Mouse (Mus musculus): ENCODE results near the gene Pik3r2. TPM values are rescaled to one million over a fixed set of nuclear protein-coding genes. Genes with fewer than 3 reads are reported as not detected.
A peak's percentile ranks its signal among the peaks of the same experiment; 100 is the strongest.

Pik3r2 gene
- total RNA-seq, 1 experiment from 2014 or later = 15.0 TPM

DNA sequence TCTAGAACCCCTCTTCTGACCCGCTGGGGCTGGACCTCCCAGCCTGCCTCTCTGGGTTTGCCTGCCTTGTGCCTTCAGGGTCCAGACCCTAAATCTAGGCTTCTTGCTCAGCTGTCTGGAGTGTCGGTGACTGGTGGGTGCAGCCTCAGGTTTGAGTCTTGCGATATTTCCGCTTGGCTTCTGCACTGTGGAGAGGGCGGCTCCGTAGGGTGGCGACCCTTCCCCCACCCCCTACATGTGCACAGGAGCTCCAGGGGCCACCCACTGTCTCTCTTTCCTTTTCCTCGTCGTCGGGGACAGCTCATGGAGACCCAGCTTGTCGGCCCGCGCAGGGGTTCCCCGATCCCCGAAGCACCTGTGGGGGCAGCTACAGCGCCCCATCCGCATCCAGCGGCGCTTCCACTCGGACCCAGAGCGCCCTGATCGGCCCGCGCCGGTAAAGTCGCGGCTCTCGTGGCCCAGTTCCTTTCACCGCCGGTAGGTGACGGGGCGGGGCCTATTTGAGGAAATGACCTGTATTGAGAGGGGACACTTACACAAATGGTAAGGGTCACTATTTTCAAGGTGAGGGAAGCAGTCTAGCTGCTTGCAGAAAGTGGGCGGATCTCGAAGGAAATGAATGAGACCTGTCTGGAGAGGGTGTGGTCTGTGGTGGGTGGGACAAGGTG, 46.6 kb downstream of the Pik3r2 start:
- ATAC-seq (replicated peaks in 1 of 2; ENCODE audit: insufficient read depth in 1 of 2, low FRiP score in 2 of 2, low TSS enrichment in 1 of 2, low read depth in 1 of 2, poor library complexity in 2 of 2, severe bottlenecking in 2 of 2) = peak; percentile 66 to 82

DNA sequence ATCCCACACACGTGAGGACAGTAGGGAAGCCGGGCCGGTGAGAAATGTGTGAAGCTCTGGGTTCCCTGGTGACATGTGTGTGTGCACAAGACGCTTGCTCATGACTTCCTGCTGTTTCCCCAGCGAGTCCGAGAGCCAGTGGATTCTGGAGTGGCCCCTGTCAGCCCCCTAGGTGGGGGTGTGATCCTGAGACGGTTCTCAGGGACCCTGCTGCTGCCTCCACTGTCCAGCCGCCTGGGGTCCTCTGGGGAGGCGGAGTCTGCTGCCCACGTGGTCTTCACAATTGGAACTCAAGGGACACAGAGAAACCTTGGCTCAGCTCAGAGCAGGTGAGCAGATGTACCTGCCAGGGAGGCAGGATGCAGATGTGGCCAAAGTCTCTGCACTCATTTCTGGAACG, 49.8 kb downstream of the Pik3r2 start:
- no peak for ATAC-seq (replicated peaks in 1 of 2; ENCODE audit: insufficient read depth in 1 of 2, low FRiP score in 2 of 2, low TSS enrichment in 1 of 2, low read depth in 1 of 2, poor library complexity in 2 of 2, severe bottlenecking in 2 of 2)

- no peak for ATAC-seq (replicated peaks in 1 of 2; ENCODE audit: insufficient read depth in 1 of 2, low FRiP score in 2 of 2, low TSS enrichment in 1 of 2, low read depth in 1 of 2, poor library complexity in 2 of 2, severe bottlenecking in 2 of 2)
Measured at GRCm38 (mm10) chr8:70725792-70726447, 50.6 kb downstream of the Pik3r2 start.

- no peak for ATAC-seq (replicated peaks in 1 of 2; ENCODE audit: insufficient read depth in 1 of 2, low FRiP score in 2 of 2, low TSS enrichment in 1 of 2, low read depth in 1 of 2, poor library complexity in 2 of 2, severe bottlenecking in 2 of 2)
Measured at GRCm38 (mm10) chr8:70724216-70724615, 52.3 kb downstream of the Pik3r2 start.

- no peak for ATAC-seq (replicated peaks in 1 of 2; ENCODE audit: insufficient read depth in 1 of 2, low FRiP score in 2 of 2, low TSS enrichment in 1 of 2, low read depth in 1 of 2, poor library complexity in 2 of 2, severe bottlenecking in 2 of 2)
Measured at GRCm38 (mm10) chr8:70723486-70724210, 52.9 kb downstream of the Pik3r2 start, which contains the start of gene Pde4c. Gene Pde4c (plus strand): TSS chr8:70723720.

GRCm38 (mm10) chr8:70721601-70722000, 54.9 kb downstream of the Pik3r2 start:
- ATAC-seq (replicated peaks in 1 of 2; ENCODE audit: insufficient read depth in 1 of 2, low FRiP score in 2 of 2, low TSS enrichment in 1 of 2, low read depth in 1 of 2, poor library complexity in 2 of 2, severe bottlenecking in 2 of 2) = no peak

DNA sequence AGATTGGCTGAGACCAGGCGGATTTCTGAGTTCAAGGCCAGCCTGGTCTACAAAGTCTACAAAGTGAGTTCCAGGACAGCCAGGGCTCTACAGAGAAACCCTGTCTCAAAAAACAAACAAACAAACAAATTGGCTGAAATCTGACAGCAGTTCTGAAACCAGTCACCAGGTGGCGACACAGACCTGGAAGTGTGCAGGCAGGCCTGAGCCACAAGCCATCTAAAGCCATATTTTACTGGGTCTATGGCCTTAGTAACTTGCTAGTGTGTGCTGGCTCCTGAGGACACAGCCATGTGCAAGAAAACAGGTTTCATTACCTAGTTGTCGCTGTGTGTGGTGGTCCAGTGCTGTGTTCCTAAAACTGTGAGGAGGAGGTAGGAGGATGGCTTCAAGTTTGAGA, 55.8 kb downstream of the Pik3r2 start:
- ATAC-seq (replicated peaks in 1 of 2; ENCODE audit: insufficient read depth in 1 of 2, low FRiP score in 2 of 2, low TSS enrichment in 1 of 2, low read depth in 1 of 2, poor library complexity in 2 of 2, severe bottlenecking in 2 of 2) = peak in 1 of 2 experiments; percentile 64; a peak in 1 of 4 replicates

GRCm38 (mm10) chr8:70719796-70720270, 56.7 kb downstream of the Pik3r2 start:
- ATAC-seq (replicated peaks in 1 of 2; ENCODE audit: insufficient read depth in 1 of 2, low FRiP score in 2 of 2, low TSS enrichment in 1 of 2, low read depth in 1 of 2, poor library complexity in 2 of 2, severe bottlenecking in 2 of 2) = no peak

DNA sequence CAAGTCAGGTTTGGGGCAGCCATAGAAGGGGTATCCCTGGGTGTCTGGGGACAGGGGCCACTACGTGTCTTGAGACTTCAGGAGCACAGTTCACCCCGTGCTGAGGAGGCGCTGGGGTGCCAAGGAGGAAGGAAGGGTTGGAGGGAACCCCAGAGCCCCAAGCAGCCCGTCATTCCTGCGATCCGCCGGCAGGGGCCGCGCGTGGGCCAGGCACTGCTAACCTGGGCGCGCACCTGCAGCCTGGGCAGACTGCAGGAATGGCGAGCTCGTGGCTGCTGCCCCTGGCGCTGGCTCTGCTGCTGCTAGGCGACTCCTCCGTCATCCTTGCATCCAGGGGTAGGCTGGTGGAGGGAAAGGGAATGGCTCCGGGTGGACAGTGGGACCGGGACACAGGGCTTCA, 58.2 kb downstream of the Pik3r2 start, which contains the start of gene Gm3336:
Gene Gm3336 (plus strand): TSS at position 247 of the 400 bp plus-strand sequence.
- ATAC-seq (replicated peaks in 1 of 2; ENCODE audit: insufficient read depth in 1 of 2, low FRiP score in 2 of 2, low TSS enrichment in 1 of 2, low read depth in 1 of 2, poor library complexity in 2 of 2, severe bottlenecking in 2 of 2) = peak; percentile 76 to 82

Other genes starting within 250 kb of the Pik3r2 start
- gene Fkbp8, start 249.0 kb downstream of the Pik3r2 start, total RNA-seq (2017) = 112 and 114 TPM in 2 replicates
- 66.1 and 70.0 TPM in 2 replicates for gene Kxd1, start 248.8 kb downstream of the Pik3r2 start, total RNA-seq (2017)
- 9.2 and 14.3 TPM in 2 replicates for gene Ell, start 237.3 kb downstream of the Pik3r2 start, total RNA-seq (2017)
- 20.4 and 26.0 TPM in 2 replicates for gene Isyna1, start 182.3 kb downstream of the Pik3r2 start, total RNA-seq (2017)
- 24.8 and 88.6 TPM in 2 replicates for gene Ssbp4, start 167.8 kb downstream of the Pik3r2 start, total RNA-seq (2017)
- gene Lrrc25, start 160.6 kb downstream of the Pik3r2 start, total RNA-seq (2017) = 1.7 and 2.3 TPM in 2 replicates
- 1.7 TPM in 1 of 2 replicates, not detected in the other for gene Gdf15, start 144.3 kb downstream of the Pik3r2 start, total RNA-seq (2017)
- 5.5 and 8.2 TPM in 2 replicates for gene Pgpep1, start 116.3 kb downstream of the Pik3r2 start, total RNA-seq (2017)
- gene Lsm4, start 103.5 kb downstream of the Pik3r2 start, total RNA-seq (2017) = 156 and 163 TPM in 2 replicates
- gene Jund, start 77.8 kb downstream of the Pik3r2 start, total RNA-seq (2017) = 83.4 and 89.4 TPM in 2 replicates
- 0.25 and 0.44 TPM in 2 replicates for gene Iqcn, start 73.3 kb downstream of the Pik3r2 start, total RNA-seq (2017)
- gene Gm3336, start 58.2 kb downstream of the Pik3r2 start, total RNA-seq (2017) = not detected in 2 replicates
- gene Pde4c, start 53.0 kb downstream of the Pik3r2 start, total RNA-seq (2017) = 0.56 and 1.0 TPM in 2 replicates
- 2.6 and 3.6 TPM in 2 replicates for gene Rab3a, start 22.0 kb downstream of the Pik3r2 start, total RNA-seq (2017)
- gene Mpv17l2, start 15.8 kb downstream of the Pik3r2 start, total RNA-seq (2017) = 7.0 and 7.1 TPM in 2 replicates
- gene Mast3, start 28.3 kb upstream of the Pik3r2 start, total RNA-seq (2017) = 14.4 and 28.0 TPM in 2 replicates
- gene Il12rb1, start 31.7 kb upstream of the Pik3r2 start, total RNA-seq (2017) = 6.1 and 9.8 TPM in 2 replicates
- 8.6 and 8.8 TPM in 2 replicates for gene Arrdc2, start 63.0 kb upstream of the Pik3r2 start, total RNA-seq (2017)
- 0.56 and 1.5 TPM in 2 replicates for gene Kcnn1, start 86.5 kb upstream of the Pik3r2 start, total RNA-seq (2017)
- gene Ccdc124, start 97.2 kb upstream of the Pik3r2 start, total RNA-seq (2017) = 18.0 and 20.1 TPM in 2 replicates
- gene Slc5a5, start 116.0 kb upstream of the Pik3r2 start, total RNA-seq (2017) = not detected in 2 replicates
- gene Rpl18a, start 120.7 kb upstream of the Pik3r2 start, total RNA-seq (2017) = 2,300 and 3,111 TPM in 2 replicates
- gene Map1s, start 129.2 kb upstream of the Pik3r2 start, total RNA-seq (2017) = 11.9 and 13.0 TPM in 2 replicates

Data from hematopoietic stem cell, adult 5-6 weeks (primary cell).